Mouse (Mus musculus): ENCODE data around the gene Gm21985. TPM values are rescaled to one million over a fixed set of nuclear protein-coding genes. Genes with fewer than 3 reads are reported as not detected.
"Not testable (repeated sequence)": the region's sequence is repeated elsewhere in the genome, so short reads cannot be mapped to it uniquely, and the experiment has no call there.

Gm21985 gene
- polyA plus RNA-seq, 1 experiment from 2014 or later = not detected

DNA sequence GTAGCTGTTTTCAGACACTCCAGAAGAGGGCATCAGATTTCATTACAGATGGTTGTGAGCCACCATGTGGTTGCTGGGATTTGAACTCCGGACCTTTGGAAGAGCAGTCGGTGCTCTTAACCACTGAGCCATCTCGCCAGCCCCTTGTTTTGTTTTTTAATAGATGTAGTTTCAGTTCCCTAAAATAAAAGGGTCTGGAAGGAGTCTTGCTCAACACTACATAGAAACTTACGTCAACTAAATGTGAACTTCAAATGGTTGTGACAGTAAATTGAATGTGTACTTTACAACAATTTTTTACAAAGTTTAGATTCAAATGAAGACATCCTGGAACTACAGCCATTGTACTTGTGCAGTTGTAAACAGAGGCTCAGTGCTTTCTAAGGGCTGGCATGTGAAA is 181.9 kb downstream of the Gm21985 start:
- not testable (repeated sequence) for H3K4me3 ChIP-seq (replicated peaks); H3K9me3 ChIP-seq (replicated peaks); H3K9ac ChIP-seq; H3K27me3 ChIP-seq; H3K4me2 ChIP-seq; H3K36me3 ChIP-seq; DNase-seq; H3K27ac ChIP-seq; ATAC-seq (ENCODE audit: low read depth); H3K4me1 ChIP-seq (replicated peaks)
- WGBS (ENCODE audit: insufficient replicate concordance) = 56% methylated on average over 4 of the region's 4 CpGs

DNA sequence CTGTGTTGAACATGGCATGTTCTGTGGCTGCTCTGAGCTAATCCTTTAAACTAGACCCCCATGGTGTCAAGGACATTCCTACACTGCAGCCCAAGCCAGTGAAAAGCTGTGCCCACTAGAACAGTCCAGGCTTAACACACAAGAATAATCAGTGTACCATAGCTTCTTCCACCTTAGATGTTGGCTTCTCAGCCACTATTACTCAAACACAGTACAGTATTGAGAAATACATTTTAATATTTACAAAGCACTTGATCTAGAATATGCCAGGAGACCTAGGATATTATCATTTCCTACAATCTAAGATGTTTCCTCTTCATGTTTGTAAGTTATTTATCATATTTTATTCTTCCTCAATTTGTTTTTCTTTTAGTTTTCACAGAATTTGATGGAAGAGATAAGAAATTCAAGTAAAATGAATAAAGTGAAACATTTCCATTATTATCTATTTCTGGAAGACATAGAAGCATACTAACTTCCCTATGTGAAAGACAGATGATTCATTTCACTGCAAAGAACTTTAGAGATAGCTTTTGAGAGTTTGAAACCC is 182.5 kb downstream of the Gm21985 start:
- Histone ChIP-seq H3K4me2 (no peak overlapping the region), H3K9me3 (replicated peaks) (no peaks in the 10 kb centered on the region), H3K4me3 (replicated peaks) (no peak overlapping the region), H3K27me3 (no peaks in the 10 kb centered on the region), H3K9ac (no peak overlapping the region), H3K27ac (no peak overlapping the region), H3K36me3 (no peaks in the 10 kb centered on the region), H3K4me1 (replicated peaks) (no peaks in the 10 kb centered on the region)
- DNase-seq (no peak), ATAC-seq (ENCODE audit: low read depth) (no peak)

DNA sequence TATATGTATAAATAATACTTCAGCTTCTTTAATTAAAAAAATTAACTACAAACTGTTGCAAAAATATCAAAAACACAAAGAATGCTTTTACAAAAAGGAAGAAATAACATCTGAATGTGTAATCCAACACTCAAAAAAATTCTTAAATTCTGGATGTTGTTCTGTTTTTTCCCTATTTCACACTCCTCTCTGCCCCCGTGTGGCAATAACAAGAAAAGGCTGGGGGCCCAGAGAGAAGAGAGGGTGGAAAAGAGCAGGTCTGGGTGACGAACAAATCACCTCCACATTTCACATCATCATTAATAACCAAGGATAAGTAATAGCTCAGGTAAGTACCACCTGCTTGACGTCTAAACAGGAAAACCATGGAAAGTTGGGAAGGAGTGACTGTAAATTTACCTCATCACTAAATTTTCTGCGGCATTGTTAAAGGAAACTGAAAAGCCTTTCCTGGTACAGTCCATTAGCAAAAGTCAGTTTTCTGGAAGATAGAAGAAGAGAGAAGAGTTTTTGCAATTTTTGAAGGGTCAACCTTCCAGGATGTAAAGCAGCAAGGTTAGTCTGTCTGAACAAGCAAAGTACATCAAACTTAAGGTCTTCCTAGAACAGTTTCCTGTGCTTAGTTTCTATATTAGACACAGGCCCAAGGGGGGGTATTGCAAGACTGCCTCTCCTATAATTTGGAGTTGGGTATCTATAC is 183.6 kb downstream of the Gm21985 start:
- H3K9ac ChIP-seq = no peak overlapping the region
- H3K4me1 ChIP-seq (replicated peaks) = peaks cover 3% of the 10 kb centered on the region
- no peak for ATAC-seq (ENCODE audit: low read depth)
- no peak overlapping the region for H3K27ac ChIP-seq
- H3K27me3 ChIP-seq = no peaks in the 10 kb centered on the region
- no peak overlapping the region for H3K4me2 ChIP-seq
- no peaks in the 10 kb centered on the region for H3K36me3 ChIP-seq
- no peaks in the 10 kb centered on the region for H3K9me3 ChIP-seq (replicated peaks)
- 27% methylated on average over 4 of the region's 4 CpGs for WGBS (ENCODE audit: insufficient replicate concordance)
- H3K4me3 ChIP-seq (replicated peaks) = no peak overlapping the region
- DNase-seq = peak; percentile 20

DNA sequence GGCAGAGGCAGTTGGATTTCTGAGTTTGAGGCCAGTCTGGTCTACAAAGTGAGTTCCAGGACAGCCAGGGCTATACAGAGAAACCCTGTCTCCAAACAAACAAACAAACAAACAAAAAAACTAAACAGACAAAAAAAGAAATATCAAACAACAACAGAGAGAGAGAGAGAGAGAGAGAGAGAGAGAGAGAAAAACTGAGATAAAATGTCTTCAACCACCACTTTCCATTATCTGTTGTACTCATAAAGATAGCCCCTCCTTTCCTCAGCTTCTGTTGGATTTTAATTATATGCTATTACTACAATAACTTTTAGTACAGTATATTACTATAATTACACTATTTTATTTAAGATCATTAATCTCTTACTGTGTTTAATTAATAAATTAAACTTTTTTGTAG is 186.4 kb downstream of the Gm21985 start:
- H3K4me1 ChIP-seq (replicated peaks) = peaks cover 17% of the 10 kb centered on the region
- ATAC-seq (ENCODE audit: low read depth); H3K36me3 ChIP-seq; H3K4me3 ChIP-seq (replicated peaks); H3K27ac ChIP-seq; H3K4me2 ChIP-seq; H3K27me3 ChIP-seq; H3K9me3 ChIP-seq (replicated peaks); DNase-seq; H3K9ac ChIP-seq: not testable (repeated sequence)

DNA sequence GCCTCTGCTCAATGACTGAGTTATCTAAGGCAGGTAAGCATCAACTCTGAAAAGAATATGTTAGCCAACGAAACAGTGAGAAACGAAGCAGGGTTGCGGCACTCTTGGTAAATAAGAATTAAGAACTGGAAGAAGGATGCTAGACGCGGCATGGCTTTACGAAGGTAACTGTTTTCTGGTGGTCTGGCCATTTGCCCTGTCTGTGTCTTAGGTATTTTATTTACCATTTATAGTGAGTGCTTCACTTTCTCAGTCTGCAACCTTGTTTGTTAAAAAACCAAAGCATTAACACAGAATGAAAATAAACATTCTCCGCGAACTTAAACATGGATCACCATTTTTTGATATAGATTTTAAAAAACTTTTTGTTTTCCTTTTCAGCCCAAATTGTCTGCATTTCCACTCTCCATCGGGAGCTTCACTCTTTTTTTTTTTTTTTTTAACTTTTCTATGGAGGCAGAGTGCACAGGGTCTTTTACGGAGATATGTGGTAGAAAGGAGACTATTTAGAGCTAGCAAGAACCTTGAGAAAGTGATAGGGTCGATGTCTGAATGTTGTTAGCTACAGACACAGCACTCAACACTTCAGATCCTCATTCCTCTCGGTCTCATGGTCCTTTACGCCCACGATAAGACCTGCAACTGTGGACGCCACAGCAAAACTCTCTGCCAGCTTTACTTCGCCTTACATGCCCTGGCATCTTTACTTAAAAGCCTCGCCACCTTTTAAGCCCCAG is 188.2 kb downstream of the Gm21985 start:
- peak overlapping the region; percentile 78 for H3K27ac ChIP-seq
- peak overlapping the region; percentile 76 for H3K4me2 ChIP-seq
- no peaks in the 10 kb centered on the region for H3K27me3 ChIP-seq
- no peaks in the 10 kb centered on the region for H3K9me3 ChIP-seq (replicated peaks)
- H3K4me1 ChIP-seq (replicated peaks) = peaks cover 17% of the 10 kb centered on the region
- DNase-seq (no peak), ATAC-seq (ENCODE audit: low read depth) (peak; percentile 59; the same call in 1 of the 2 replicates)
- WGBS (ENCODE audit: insufficient replicate concordance) = 28% methylated on average over 17 of the region's 17 CpGs
- peak overlapping the region; percentile 89 for H3K9ac ChIP-seq
- H3K36me3 ChIP-seq = peaks cover 6% of the 10 kb centered on the region
- peak overlapping the region; percentile 81 for H3K4me3 ChIP-seq (replicated peaks)

DNA sequence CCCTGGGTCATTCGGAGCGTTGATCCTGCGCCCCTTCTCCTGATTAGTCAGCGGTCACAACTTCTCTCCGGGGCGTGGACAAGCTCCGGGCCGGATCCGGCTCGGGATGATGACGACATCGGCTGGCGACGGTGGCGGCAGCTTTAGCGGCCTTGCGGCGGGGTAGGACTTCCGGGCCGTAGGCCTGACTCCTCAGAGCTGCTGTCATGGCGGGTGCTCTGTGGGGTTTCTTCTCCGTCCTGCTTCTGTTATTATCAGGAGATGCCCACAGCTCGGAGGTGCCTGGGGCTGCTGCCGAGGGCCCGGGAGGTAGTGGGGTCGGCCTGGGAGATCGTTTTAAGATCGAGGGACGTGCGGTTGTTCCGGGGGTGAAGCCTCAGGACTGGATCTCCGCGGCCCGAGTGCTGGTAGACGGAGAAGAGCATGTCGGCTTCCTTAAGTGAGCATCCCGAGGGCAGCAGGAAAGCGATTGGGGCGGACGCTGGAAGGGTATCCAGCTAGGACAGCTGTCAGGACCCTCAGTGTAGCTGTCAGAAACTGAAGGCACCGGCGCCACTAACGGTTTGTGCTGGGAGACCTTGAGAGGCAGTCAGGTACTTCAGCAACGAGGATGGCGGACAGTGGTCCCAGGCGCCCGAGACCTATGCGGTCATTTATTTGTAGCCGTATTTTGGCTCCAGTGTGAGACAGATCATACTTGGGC is 188.9 kb downstream of the Gm21985 start, which contains the start of gene Emc7:
Gene Emc7 (plus strand): TSS at position 136 of the 703 bp plus-strand sequence.
- Histone ChIP-seq H3K9me3 (replicated peaks) (no peaks in the 10 kb centered on the region), H3K4me3 (replicated peaks) (peak within 1 kb of the TSS; percentile 81), H3K27me3 (no peaks in the 10 kb centered on the region), H3K27ac (peak within 1 kb of the TSS; percentile 78), H3K9ac (peak within 1 kb of the TSS; percentile 89), H3K4me2 (peak within 1 kb of the TSS; percentile 76), H3K36me3 (peaks cover 11% of the 10 kb centered on the region), H3K4me1 (replicated peaks) (peaks cover 17% of the 10 kb centered on the region)
- peak; percentile 99 for ATAC-seq (ENCODE audit: low read depth)
- WGBS (ENCODE audit: insufficient replicate concordance) = under 1% methylated on average over 49 of the region's 49 CpGs
- peak; percentile 95 for DNase-seq

Other genes with a start within 250 kb of the Gm21985 start
- not detected in 2 replicates for gene Olfr1311, start 241.9 kb upstream of the Gm21985 start, polyA plus RNA-seq (2015; fragmentation: Nextera tagmentation; extraction: Ambion mirVana)
- not detected in 2 replicates for gene Olfr1312, start 216.1 kb upstream of the Gm21985 start, polyA plus RNA-seq (2015; fragmentation: Nextera tagmentation; extraction: Ambion mirVana)
- not detected in 2 replicates for gene Olfr1313, start 188.5 kb upstream of the Gm21985 start, polyA plus RNA-seq (2015; fragmentation: Nextera tagmentation; extraction: Ambion mirVana)
- not detected in 2 replicates for gene Olfr1314, start 169.5 kb upstream of the Gm21985 start, polyA plus RNA-seq (2015; fragmentation: Nextera tagmentation; extraction: Ambion mirVana)
- gene Olfr1315-ps1, start 150.9 kb upstream of the Gm21985 start, polyA plus RNA-seq (2015; fragmentation: Nextera tagmentation; extraction: Ambion mirVana) = not detected in 2 replicates
- gene Olfr1316, start 131.3 kb upstream of the Gm21985 start, polyA plus RNA-seq (2015; fragmentation: Nextera tagmentation; extraction: Ambion mirVana) = not detected in 2 replicates
- not detected in 2 replicates for gene Olfr1317, start 126.0 kb upstream of the Gm21985 start, polyA plus RNA-seq (2015; fragmentation: Nextera tagmentation; extraction: Ambion mirVana)
- not detected in 2 replicates for gene Olfr1318, start 112.1 kb upstream of the Gm21985 start, polyA plus RNA-seq (2015; fragmentation: Nextera tagmentation; extraction: Ambion mirVana)
- gene Lpcat4, start 26.8 kb upstream of the Gm21985 start, polyA plus RNA-seq (2015; fragmentation: Nextera tagmentation; extraction: Ambion mirVana) = 2.7 and 2.8 TPM in 2 replicates
- gene Nutm1, start 7.0 kb upstream of the Gm21985 start, polyA plus RNA-seq (2015; fragmentation: Nextera tagmentation; extraction: Ambion mirVana) = not detected in 2 replicates
- gene Nop10, start 4.4 kb upstream of the Gm21985 start, polyA plus RNA-seq (2015; fragmentation: Nextera tagmentation; extraction: Ambion mirVana) = 199 and 208 TPM in 2 replicates
- 3.6 and 3.9 TPM in 2 replicates for gene Slc12a6, start 489 bp upstream of the Gm21985 start, polyA plus RNA-seq (2015; fragmentation: Nextera tagmentation; extraction: Ambion mirVana)
- 48.0 and 50.9 TPM in 2 replicates for gene Emc4, start 101.7 kb downstream of the Gm21985 start, polyA plus RNA-seq (2015; fragmentation: Nextera tagmentation; extraction: Ambion mirVana)
- gene Katnbl1, start 112.9 kb downstream of the Gm21985 start, polyA plus RNA-seq (2015; fragmentation: Nextera tagmentation; extraction: Ambion mirVana) = 21.8 and 29.3 TPM in 2 replicates
- gene Emc7, start 188.7 kb downstream of the Gm21985 start, polyA plus RNA-seq (2015; fragmentation: Nextera tagmentation; extraction: Ambion mirVana) = 16.0 and 16.7 TPM in 2 replicates
- gene Chrm5, start 214.5 kb downstream of the Gm21985 start, polyA plus RNA-seq (2015; fragmentation: Nextera tagmentation; extraction: Ambion mirVana) = not detected in 2 replicates
- gene Aven, start 226.7 kb downstream of the Gm21985 start, polyA plus RNA-seq (2015; fragmentation: Nextera tagmentation; extraction: Ambion mirVana) = 6.2 and 7.5 TPM in 2 replicates

Data from liver, embryonic 13.5 days (tissue).